Mouse (Mus musculus) cerebellum, adult 18-20 months (tissue): ENCODE data around the gene Ugt1a6b.

ENCODE experiments used
- DNase-seq, 2 experiments: peaks; one replicate each; pipeline ENCODE4 v3.0.0; 2021

Ugt1a6b gene

GRCm38 (mm10) chr1:88225741-88226140 is 122.7 kb downstream of the Ugt1a6b start:
- no peak for DNase-seq

- no peak for DNase-seq
Observed at GRCm38 (mm10) chr1:88226670-88227379, 123.8 kb downstream of the Ugt1a6b start, which contains the start of gene Mroh2a. TSS of gene Mroh2a (plus strand) at chr1:88226986.

- peak in 1 of 2 experiments; percentile 1 for DNase-seq
Observed at GRCm38 (mm10) chr1:88227482-88227881, 124.4 kb downstream of the Ugt1a6b start.

- no peak for DNase-seq
Observed at GRCm38 (mm10) chr1:88228121-88228520, 125.1 kb downstream of the Ugt1a6b start.

GRCm38 (mm10) chr1:88229566-88229965 is 126.5 kb downstream of the Ugt1a6b start:
- DNase-seq = no peak

- DNase-seq = peak in 1 of 2 experiments; percentile 10
Observed at GRCm38 (mm10) chr1:88229986-88230385, 126.9 kb downstream of the Ugt1a6b start.

GRCm38 (mm10) chr1:88230421-88230820 is 127.4 kb downstream of the Ugt1a6b start:
- no peak for DNase-seq

- no peak for DNase-seq
Observed at GRCm38 (mm10) chr1:88230981-88231802, 128.1 kb downstream of the Ugt1a6b start.

GRCm38 (mm10) chr1:88231803-88232499 is 128.9 kb downstream of the Ugt1a6b start:
- peak in 1 of 2 experiments; percentile 3 for DNase-seq

GRCm38 (mm10) chr1:88232664-88233380 is 129.8 kb downstream of the Ugt1a6b start:
- peak in 1 of 2 experiments; percentile 3 for DNase-seq

GRCm38 (mm10) chr1:88233421-88234247 is 130.6 kb downstream of the Ugt1a6b start:
- peak in 1 of 2 experiments; percentile 15 for DNase-seq

- DNase-seq = no peak
Observed at GRCm38 (mm10) chr1:88234248-88234610, 131.2 kb downstream of the Ugt1a6b start.

- DNase-seq = peak in 1 of 2 experiments; percentile 6
Observed at GRCm38 (mm10) chr1:88234646-88235045, 131.6 kb downstream of the Ugt1a6b start.

GRCm38 (mm10) chr1:88235046-88235893 is 132.2 kb downstream of the Ugt1a6b start:
- DNase-seq = peak in 1 of 2 experiments; percentile 4

- DNase-seq = no peak
Observed at GRCm38 (mm10) chr1:88235894-88236415, 132.9 kb downstream of the Ugt1a6b start.

- no peak for DNase-seq
Observed at GRCm38 (mm10) chr1:88237311-88237710, 134.3 kb downstream of the Ugt1a6b start.

- no peak for DNase-seq
Observed at GRCm38 (mm10) chr1:88238771-88239170, 135.7 kb downstream of the Ugt1a6b start.

- DNase-seq = no peak
Observed at GRCm38 (mm10) chr1:88240072-88240471, 137.0 kb downstream of the Ugt1a6b start.

- no peak for DNase-seq
Observed at GRCm38 (mm10) chr1:88240579-88240978, 137.5 kb downstream of the Ugt1a6b start.

- no peak for DNase-seq
Observed at GRCm38 (mm10) chr1:88243861-88244260, 140.8 kb downstream of the Ugt1a6b start.
